Mouse (Mus musculus) intestine, embryonic 14.5 days (tissue): ENCODE measurements at regions not wholly inside any gene's neighbourhood (a gene's known extent, or its start where the extent isn't known, plus 50 kb on each side); places are given as distances from the start of the nearest gene placed in this dataset.
"Not testable (repeated sequence)": the region's sequence is repeated elsewhere in the genome, so short reads cannot be mapped to it uniquely, and the experiment has no call there.

Experiments
- ATAC-seq: fragments of 200-750 bp; cut with Nextera tagmentation; replicated peaks from 2 replicates; pipeline ENCODE4 v1.8.0; 2017; ENCODE audit warnings: low read depth, moderate number of reproducible peaks, moderate TSS enrichment, moderate library complexity; ENCODE audit not compliant: low FRiP score, low TSS enrichment
- DNase-seq: peaks from one replicate; pipeline ENCODE4 v3.0.0-alpha.2; 2018; ENCODE audit warnings: low spot score
- H3K27ac ChIP-seq: fragments of 300-500 bp; sonication (generic); 2 replicates; pipeline ENCODE4 v1.5.1; 2014; ENCODE audit warnings: low read depth, mild to moderate bottlenecking, control low read depth
- H3K27me3 ChIP-seq: fragments of 300-500 bp; sonication (generic); replicated peaks from 2 replicates; pipeline ENCODE4 v1.6.1; 2014; ENCODE audit warnings: low read length, control low read depth; ENCODE audit not compliant: control insufficient read depth, insufficient read depth
- H3K36me3 ChIP-seq: fragments of 300-500 bp; sonication (generic); 2 replicates; pipeline ENCODE4 v1.6.1; 2014; ENCODE audit warnings: low read length, control low read depth; ENCODE audit not compliant: control insufficient read depth, insufficient read depth
- H3K4me1 ChIP-seq: fragments of 300-500 bp; sonication (generic); replicated peaks from 2 replicates; pipeline ENCODE4 v1.6.1; 2014; ENCODE audit warnings: low read length, control low read depth, mixed read lengths; ENCODE audit not compliant: control insufficient read depth, insufficient read depth
- H3K4me2 ChIP-seq: fragments of 300-500 bp; sonication (generic); 2 replicates; pipeline ENCODE4 v1.6.1; 2014; ENCODE audit warnings: low read length
- H3K4me3 ChIP-seq: fragments of 300-500 bp; sonication (generic); 2 replicates; pipeline ENCODE4 v1.5.1; 2014; ENCODE audit warnings: low read depth, low read length, control low read depth, mixed read lengths
- H3K9ac ChIP-seq: fragments of 300-500 bp; sonication (generic); 2 replicates; pipeline ENCODE4 v1.6.1; 2014; ENCODE audit warnings: mild to moderate bottlenecking, low read length
- H3K9me3 ChIP-seq: fragments of 300-500 bp; sonication (generic); 2 replicates; pipeline ENCODE4 v1.6.1; 2016; ENCODE audit warnings: low read length, control low read depth; ENCODE audit not compliant: control insufficient read depth
- WGBS: fragments of 180-500 bp; shearing (Covaris S2); extraction: QIAGEN DNeasy Blood & Tissue Kit; methylation state at CpG from one replicate; pipeline ENCODE4 v1.1.7; 2014; 5-methylcytosine and 5-hydroxymethylcytosine counted together

GRCm38 (mm10) chr11:111996395-111996794 lies 785.6 kb upstream of the Sox9 start:
- Histone ChIP-seq H3K27me3 (no peaks in the 10 kb centered on the region), H3K4me2 (no peak overlapping the region), H3K9ac (no peak overlapping the region), H3K4me3 (no peak overlapping the region), H3K4me1 (no peaks in the 10 kb centered on the region), H3K36me3 (no peaks in the 10 kb centered on the region), H3K27ac (no peak overlapping the region), H3K9me3 (no peaks in the 10 kb centered on the region)
- ATAC-seq (no peak), DNase-seq (no peak)
- WGBS: 78% methylated on average over 4 of the region's 4 CpGs

GRCm38 (mm10) chr11:112010848-112011247 lies 771.2 kb upstream of the Sox9 start:
- not testable (repeated sequence) for H3K4me1 ChIP-seq, H3K27me3 ChIP-seq, H3K9ac ChIP-seq, DNase-seq, H3K4me2 ChIP-seq, H3K36me3 ChIP-seq, H3K4me3 ChIP-seq, H3K9me3 ChIP-seq, H3K27ac ChIP-seq
- WGBS: 60% methylated on average over 1 of the region's 2 CpGs
- peak; percentile 84; the same call in 1 of the 2 replicates for ATAC-seq

- Histone ChIP-seq H3K36me3 (no peaks in the 10 kb centered on the region), H3K27me3 (no peaks in the 10 kb centered on the region), H3K9ac (no peak overlapping the region), H3K4me1 (no peaks in the 10 kb centered on the region), H3K4me3 (no peak overlapping the region), H3K4me2 (no peak overlapping the region), H3K9me3 (no peaks in the 10 kb centered on the region), H3K27ac (no peak overlapping the region)
- 78% methylated on average over 3 of the region's 3 CpGs for WGBS
- no peak for ATAC-seq
- DNase-seq: no peak
Measured at GRCm38 (mm10) chr11:112017906-112018305, 764.1 kb upstream of the Sox9 start.

- no peak overlapping the region for H3K9ac ChIP-seq
- H3K36me3 ChIP-seq: no peaks in the 10 kb centered on the region
- ATAC-seq: no peak
- 72% methylated on average over 5 of the region's 5 CpGs for WGBS
- H3K27ac ChIP-seq: no peak overlapping the region
- DNase-seq: no peak
- H3K4me3 ChIP-seq: no peak overlapping the region
- H3K4me2 ChIP-seq: no peak overlapping the region
- H3K4me1 ChIP-seq: no peaks in the 10 kb centered on the region
- no peaks in the 10 kb centered on the region for H3K27me3 ChIP-seq
- peaks cover 4% of the 10 kb centered on the region; the same call in 1 of the 2 replicates for H3K9me3 ChIP-seq
Measured at GRCm38 (mm10) chr11:112028031-112028430, 754.0 kb upstream of the Sox9 start.

GRCm38 (mm10) chr11:112038741-112039140 lies 743.3 kb upstream of the Sox9 start:
- no peak overlapping the region for H3K9ac ChIP-seq
- H3K27me3 ChIP-seq: no peaks in the 10 kb centered on the region
- DNase-seq (no peak), ATAC-seq (no peak)
- 94% methylated on average over 11 of the region's 11 CpGs for WGBS
- H3K4me1 ChIP-seq: no peaks in the 10 kb centered on the region
- no peak overlapping the region for H3K4me2 ChIP-seq
- H3K27ac ChIP-seq: no peak overlapping the region
- no peaks in the 10 kb centered on the region for H3K9me3 ChIP-seq
- H3K4me3 ChIP-seq: no peak overlapping the region
- no peaks in the 10 kb centered on the region for H3K36me3 ChIP-seq

GRCm38 (mm10) chr11:112044455-112044854 lies 737.6 kb upstream of the Sox9 start:
- H3K4me1 ChIP-seq: no peaks in the 10 kb centered on the region
- ATAC-seq (no peak), DNase-seq (no peak)
- no peak overlapping the region for H3K4me2 ChIP-seq
- no peak overlapping the region for H3K9ac ChIP-seq
- H3K36me3 ChIP-seq: no peaks in the 10 kb centered on the region
- WGBS: 63% methylated on average over 5 of the region's 5 CpGs
- H3K27me3 ChIP-seq: no peaks in the 10 kb centered on the region
- no peak overlapping the region for H3K27ac ChIP-seq
- H3K4me3 ChIP-seq: no peak overlapping the region
- no peaks in the 10 kb centered on the region for H3K9me3 ChIP-seq

GRCm38 (mm10) chr11:112045353-112045752 lies 736.7 kb upstream of the Sox9 start:
- Histone ChIP-seq H3K9me3 (no peaks in the 10 kb centered on the region), H3K27me3 (no peaks in the 10 kb centered on the region), H3K9ac (no peak overlapping the region), H3K4me1 (no peaks in the 10 kb centered on the region), H3K27ac (no peak overlapping the region), H3K36me3 (no peaks in the 10 kb centered on the region), H3K4me3 (no peak overlapping the region), H3K4me2 (no peak overlapping the region)
- WGBS: 88% methylated on average over 2 of the region's 2 CpGs
- DNase-seq (no peak), ATAC-seq (no peak)

- Histone ChIP-seq H3K4me2 (no peak overlapping the region), H3K27me3 (no peaks in the 10 kb centered on the region), H3K4me1 (no peaks in the 10 kb centered on the region), H3K9ac (no peak overlapping the region), H3K36me3 (no peaks in the 10 kb centered on the region), H3K9me3 (no peaks in the 10 kb centered on the region), H3K4me3 (no peak overlapping the region), H3K27ac (no peak overlapping the region)
- WGBS: 67% methylated on average over 7 of the region's 7 CpGs
- no peak for DNase-seq
- no peak for ATAC-seq
Measured at GRCm38 (mm10) chr11:112050362-112050761, 731.7 kb upstream of the Sox9 start.

- Histone ChIP-seq H3K36me3 (no peaks in the 10 kb centered on the region), H3K4me2 (no peak overlapping the region), H3K4me3 (no peak overlapping the region), H3K4me1 (no peaks in the 10 kb centered on the region), H3K9ac (no peak overlapping the region), H3K9me3 (no peaks in the 10 kb centered on the region), H3K27ac (no peak overlapping the region), H3K27me3 (no peaks in the 10 kb centered on the region)
- ATAC-seq (no peak), DNase-seq (no peak)
- 52% methylated on average over 6 of the region's 6 CpGs for WGBS
Measured at GRCm38 (mm10) chr11:112055591-112055990, 726.4 kb upstream of the Sox9 start.
